Mouse (Mus musculus): Measurements from ENCODE around the gene Sowaha. TPM values are rescaled to one million over a fixed set of nuclear protein-coding genes. Genes with fewer than 3 reads are reported as not detected.

Sowaha gene
- polyA plus RNA-seq, 1 experiment from 2014 or later, result 0.08 TPM

GRCm38 (mm10) chr11:53457372-53457954, 22.6 kb downstream of the Sowaha start:
- Histone ChIP-seq H3K4me2 (ENCODE audit: low read depth, severe bottlenecking) (peak overlapping the region; percentile 82), H3K4me3 (ENCODE audit: low read depth, low read length) (peak overlapping the region; percentile 54), H3K27ac (replicated peaks; ENCODE audit: low read depth, low read length) (no peak overlapping the region), H3K9me3 (ENCODE audit: control insufficient read depth, low read length) (no peaks in the 10 kb centered on the region), H3K27me3 (ENCODE audit: control insufficient read depth, insufficient read depth, low read length) (peaks cover 7% of the 10 kb centered on the region; the same call in 1 of the 2 replicates), H3K4me1 (ENCODE audit: control insufficient read depth, insufficient read depth, low read length) (no peaks in the 10 kb centered on the region), H3K9ac (ENCODE audit: low read length) (peak overlapping the region; percentile 68), H3K36me3 (ENCODE audit: control insufficient read depth, insufficient read depth, low read length) (no peaks in the 10 kb centered on the region)
- 2% methylated on average over 29 of the region's 29 CpGs for WGBS
- peak; percentile 27; the same call in 1 of the 2 replicates for ATAC-seq (ENCODE audit: insufficient number of reproducible peaks, low FRiP score, low TSS enrichment, low read depth)
- peak; percentile 55 for DNase-seq (ENCODE audit: low spot score)

GRCm38 (mm10) chr11:53456474-53457371, 23.4 kb downstream of the Sowaha start, which contains the start of the genes Gm10447 and Shroom1:
Gene Gm10447 (minus strand): TSS chr11:53457110.
Gene Shroom1 (plus strand): TSS chr11:53457205.
- Histone ChIP-seq H3K4me1 (ENCODE audit: control insufficient read depth, insufficient read depth, low read length) (no peaks in the 10 kb centered on the region), H3K9me3 (ENCODE audit: control insufficient read depth, low read length) (no peaks in the 10 kb centered on the region), H3K9ac (ENCODE audit: low read length) (peak within 1 kb of the TSS; percentile 68), H3K36me3 (ENCODE audit: control insufficient read depth, insufficient read depth, low read length) (no peaks in the 10 kb centered on the region), H3K27ac (replicated peaks; ENCODE audit: low read depth, low read length) (0 out of 2 replicates have a peak within 1 kb of the TSS, but pooled peaks have one; percentile 12), H3K4me3 (ENCODE audit: low read depth, low read length) (peak within 1 kb of the TSS; percentile 54), H3K27me3 (ENCODE audit: control insufficient read depth, insufficient read depth, low read length) (peaks cover 2% of the 10 kb centered on the region; the same call in 1 of the 2 replicates), H3K4me2 (ENCODE audit: low read depth, severe bottlenecking) (peak within 1 kb of the TSS; percentile 82)
- WGBS, result 3% methylated on average over 42 of the region's 42 CpGs
- ATAC-seq (ENCODE audit: insufficient number of reproducible peaks, low FRiP score, low TSS enrichment, low read depth) (peak; percentile 84), DNase-seq (ENCODE audit: low spot score) (peak; percentile 77)

- no peak overlapping the region for H3K9ac ChIP-seq (ENCODE audit: low read length)
- H3K36me3 ChIP-seq (ENCODE audit: control insufficient read depth, insufficient read depth, low read length), result no peaks in the 10 kb centered on the region
- H3K27ac ChIP-seq (replicated peaks; ENCODE audit: low read depth, low read length), result no peak overlapping the region
- H3K4me1 ChIP-seq (ENCODE audit: control insufficient read depth, insufficient read depth, low read length), result 0 out of 2 replicates have a peak, but pooled peaks cover 2% of the 10 kb centered on the region
- peaks cover 2% of the 10 kb centered on the region; the same call in 1 of the 2 replicates for H3K27me3 ChIP-seq (ENCODE audit: control insufficient read depth, insufficient read depth, low read length)
- H3K9me3 ChIP-seq (ENCODE audit: control insufficient read depth, low read length), result no peaks in the 10 kb centered on the region
- WGBS, result 77% methylated on average over 5 of the region's 5 CpGs
- DNase-seq (ENCODE audit: low spot score) (no peak), ATAC-seq (ENCODE audit: insufficient number of reproducible peaks, low FRiP score, low TSS enrichment, low read depth) (no peak)
- no peak overlapping the region for H3K4me3 ChIP-seq (ENCODE audit: low read depth, low read length)
- H3K4me2 ChIP-seq (ENCODE audit: low read depth, severe bottlenecking), result no peak overlapping the region
Measured at GRCm38 (mm10) chr11:53453031-53453430, 27.0 kb downstream of the Sowaha start.

GRCm38 (mm10) chr11:53452396-53452795, 27.7 kb downstream of the Sowaha start:
- ATAC-seq (ENCODE audit: insufficient number of reproducible peaks, low FRiP score, low TSS enrichment, low read depth), result no peak
- Histone ChIP-seq H3K9me3 (ENCODE audit: control insufficient read depth, low read length) (no peaks in the 10 kb centered on the region), H3K4me1 (ENCODE audit: control insufficient read depth, insufficient read depth, low read length) (0 out of 2 replicates have a peak, but pooled peaks cover 2% of the 10 kb centered on the region), H3K4me2 (ENCODE audit: low read depth, severe bottlenecking) (no peak overlapping the region), H3K27ac (replicated peaks; ENCODE audit: low read depth, low read length) (no peak overlapping the region), H3K9ac (ENCODE audit: low read length) (no peak overlapping the region), H3K36me3 (ENCODE audit: control insufficient read depth, insufficient read depth, low read length) (no peaks in the 10 kb centered on the region), H3K27me3 (ENCODE audit: control insufficient read depth, insufficient read depth, low read length) (peaks cover under 1% of the 10 kb centered on the region; the same call in 1 of the 2 replicates), H3K4me3 (ENCODE audit: low read depth, low read length) (no peak overlapping the region)
- WGBS, result 94% methylated on average over 9 of the region's 9 CpGs
- no peak for DNase-seq (ENCODE audit: low spot score)

- ATAC-seq (ENCODE audit: insufficient number of reproducible peaks, low FRiP score, low TSS enrichment, low read depth) (no peak), DNase-seq (ENCODE audit: low spot score) (no peak)
- H3K4me3 ChIP-seq (ENCODE audit: low read depth, low read length), result no peak overlapping the region
- no peaks in the 10 kb centered on the region for H3K9me3 ChIP-seq (ENCODE audit: control insufficient read depth, low read length)
- no peaks in the 10 kb centered on the region for H3K36me3 ChIP-seq (ENCODE audit: control insufficient read depth, insufficient read depth, low read length)
- WGBS, result 58% methylated on average over 2 of the region's 2 CpGs
- no peak overlapping the region for H3K4me2 ChIP-seq (ENCODE audit: low read depth, severe bottlenecking)
- 0 out of 2 replicates have a peak, but pooled peaks cover 2% of the 10 kb centered on the region for H3K4me1 ChIP-seq (ENCODE audit: control insufficient read depth, insufficient read depth, low read length)
- no peak overlapping the region for H3K27ac ChIP-seq (replicated peaks; ENCODE audit: low read depth, low read length)
- no peaks in the 10 kb centered on the region for H3K27me3 ChIP-seq (ENCODE audit: control insufficient read depth, insufficient read depth, low read length)
- no peak overlapping the region for H3K9ac ChIP-seq (ENCODE audit: low read length)
Measured at GRCm38 (mm10) chr11:53451361-53451760, 28.7 kb downstream of the Sowaha start.

- DNase-seq (ENCODE audit: low spot score), result no peak
- no peak overlapping the region for H3K9ac ChIP-seq (ENCODE audit: low read length)
- H3K4me3 ChIP-seq (ENCODE audit: low read depth, low read length), result no peak overlapping the region
- 45% methylated on average over 15 of the region's 15 CpGs for WGBS
- no peaks in the 10 kb centered on the region for H3K36me3 ChIP-seq (ENCODE audit: control insufficient read depth, insufficient read depth, low read length)
- ATAC-seq (ENCODE audit: insufficient number of reproducible peaks, low FRiP score, low TSS enrichment, low read depth), result no peak
- H3K27ac ChIP-seq (replicated peaks; ENCODE audit: low read depth, low read length), result no peak overlapping the region
- H3K9me3 ChIP-seq (ENCODE audit: control insufficient read depth, low read length), result no peaks in the 10 kb centered on the region
- no peak overlapping the region for H3K4me2 ChIP-seq (ENCODE audit: low read depth, severe bottlenecking)
- 0 out of 2 replicates have a peak, but pooled peaks cover 2% of the 10 kb centered on the region for H3K4me1 ChIP-seq (ENCODE audit: control insufficient read depth, insufficient read depth, low read length)
- no peaks in the 10 kb centered on the region for H3K27me3 ChIP-seq (ENCODE audit: control insufficient read depth, insufficient read depth, low read length)
Measured at GRCm38 (mm10) chr11:53450070-53450705, 29.9 kb downstream of the Sowaha start.

GRCm38 (mm10) chr11:53448529-53448928, 31.5 kb downstream of the Sowaha start:
- H3K4me1 ChIP-seq (ENCODE audit: control insufficient read depth, insufficient read depth, low read length), result 0 out of 2 replicates have a peak, but pooled peaks cover 2% of the 10 kb centered on the region
- no peak for ATAC-seq (ENCODE audit: insufficient number of reproducible peaks, low FRiP score, low TSS enrichment, low read depth)

GRCm38 (mm10) chr11:53447996-53448395, 32.1 kb downstream of the Sowaha start:
- H3K4me1 ChIP-seq (ENCODE audit: control insufficient read depth, insufficient read depth, low read length), result 0 out of 2 replicates have a peak, but pooled peaks cover 2% of the 10 kb centered on the region
- H3K27me3 ChIP-seq (ENCODE audit: control insufficient read depth, insufficient read depth, low read length), result no peaks in the 10 kb centered on the region
- H3K4me3 ChIP-seq (ENCODE audit: low read depth, low read length), result no peak overlapping the region
- DNase-seq (ENCODE audit: low spot score), result no peak
- ATAC-seq (ENCODE audit: insufficient number of reproducible peaks, low FRiP score, low TSS enrichment, low read depth), result no peak
- H3K27ac ChIP-seq (replicated peaks; ENCODE audit: low read depth, low read length), result no peak overlapping the region
- WGBS, result 84% methylated on average over 8 of the region's 8 CpGs
- no peak overlapping the region for H3K4me2 ChIP-seq (ENCODE audit: low read depth, severe bottlenecking)
- H3K36me3 ChIP-seq (ENCODE audit: control insufficient read depth, insufficient read depth, low read length), result no peaks in the 10 kb centered on the region
- no peak overlapping the region for H3K9ac ChIP-seq (ENCODE audit: low read length)
- no peaks in the 10 kb centered on the region for H3K9me3 ChIP-seq (ENCODE audit: control insufficient read depth, low read length)

More at GRCm38 (mm10) chr11:53448529-53448928, 31.5 kb downstream of the Sowaha start:
- Histone ChIP-seq H3K9me3 (ENCODE audit: control insufficient read depth, low read length) (no peaks in the 10 kb centered on the region), H3K4me3 (ENCODE audit: low read depth, low read length) (no peak overlapping the region), H3K9ac (ENCODE audit: low read length) (no peak overlapping the region), H3K4me2 (ENCODE audit: low read depth, severe bottlenecking) (no peak overlapping the region), H3K36me3 (ENCODE audit: control insufficient read depth, insufficient read depth, low read length) (no peaks in the 10 kb centered on the region), H3K27me3 (ENCODE audit: control insufficient read depth, insufficient read depth, low read length) (no peaks in the 10 kb centered on the region), H3K27ac (replicated peaks; ENCODE audit: low read depth, low read length) (no peak overlapping the region)
- DNase-seq (ENCODE audit: low spot score), result no peak
- 90% methylated on average over 1 of the region's 1 CpGs for WGBS
